Mouse (Mus musculus): ENCODE measurements at regions not wholly inside any gene's neighbourhood (a gene's known extent, or its start where the extent isn't known, plus 50 kb on each side); places are given as distances from the start of the nearest gene placed in this dataset.

DNA sequence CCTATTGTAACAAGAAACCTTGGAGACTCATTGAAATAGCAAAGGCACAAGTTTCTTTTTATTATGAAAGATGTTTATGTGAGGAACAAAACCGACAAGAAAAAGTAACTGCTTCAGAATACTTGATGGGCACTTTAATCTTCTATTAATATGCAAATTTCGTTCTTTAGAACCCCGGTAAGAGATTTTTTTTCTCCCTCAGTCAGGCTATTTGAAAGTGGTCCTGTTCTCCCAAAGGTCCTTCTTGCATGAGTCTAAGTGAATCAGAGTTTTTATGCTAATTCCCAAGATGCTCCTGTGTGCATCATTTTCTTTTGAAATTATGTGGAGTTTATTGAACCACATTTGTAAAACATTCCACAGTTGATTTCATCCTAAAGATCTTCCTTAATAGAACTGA is 633.1 kb downstream of the Efna5 start:
- Histone ChIP-seq H3K9ac (no peak overlapping the region), H3K27ac (no peak overlapping the region), H3K9me3 (no peaks in the 10 kb centered on the region), H3K36me3 (no peaks in the 10 kb centered on the region), H3K4me3 (no peak overlapping the region), H3K4me1 (replicated peaks) (no peaks in the 10 kb centered on the region), H3K4me2 (no peak overlapping the region), H3K27me3 (no peaks in the 10 kb centered on the region)
- WGBS: 14% methylated on average over 3 of the region's 3 CpGs
- ATAC-seq (ENCODE audit: low FRiP score): no peak

GRCm38 (mm10) chr17:62246650-62247049 is 634.5 kb downstream of the Efna5 start:
- whole genome bisulfite sequencing: 22% methylated on average over 4 of the region's 4 CpGs
- H3K27ac ChIP-seq: no peak overlapping the region
- H3K4me1 ChIP-seq (replicated peaks): no peaks in the 10 kb centered on the region
- H3K36me3 ChIP-seq: no peaks in the 10 kb centered on the region
- no peak overlapping the region for H3K4me3 ChIP-seq
- no peak for ATAC-seq (ENCODE audit: low FRiP score)
- no peak overlapping the region for H3K4me2 ChIP-seq
- no peaks in the 10 kb centered on the region for H3K9me3 ChIP-seq
- no peaks in the 10 kb centered on the region for H3K27me3 ChIP-seq
- H3K9ac ChIP-seq: no peak overlapping the region

- H3K27ac ChIP-seq: no peak overlapping the region
- no peaks in the 10 kb centered on the region for H3K36me3 ChIP-seq
- H3K9me3 ChIP-seq: no peaks in the 10 kb centered on the region
- H3K4me3 ChIP-seq: no peak overlapping the region
- no peak for ATAC-seq (ENCODE audit: low FRiP score)
- no peak overlapping the region for H3K4me2 ChIP-seq
- no peak overlapping the region for H3K9ac ChIP-seq
- no peaks in the 10 kb centered on the region for H3K27me3 ChIP-seq
- H3K4me1 ChIP-seq (replicated peaks): no peaks in the 10 kb centered on the region
These were observed 650.2 kb downstream of the Efna5 start for GRCm38 (mm10) chr17:62230939-62231338.

- H3K27ac ChIP-seq: no peak overlapping the region
- no peaks in the 10 kb centered on the region for H3K9me3 ChIP-seq
- no peaks in the 10 kb centered on the region for H3K27me3 ChIP-seq
- 89% methylated on average over 9 of the region's 9 CpGs for WGBS
- no peak overlapping the region for H3K4me3 ChIP-seq
- no peak overlapping the region for H3K4me2 ChIP-seq
- no peak for ATAC-seq (ENCODE audit: low FRiP score)
- no peaks in the 10 kb centered on the region for H3K4me1 ChIP-seq (replicated peaks)
- H3K36me3 ChIP-seq: no peaks in the 10 kb centered on the region
- no peak overlapping the region for H3K9ac ChIP-seq
These were observed 670.6 kb downstream of the Efna5 start for GRCm38 (mm10) chr17:62210441-62211025.

DNA sequence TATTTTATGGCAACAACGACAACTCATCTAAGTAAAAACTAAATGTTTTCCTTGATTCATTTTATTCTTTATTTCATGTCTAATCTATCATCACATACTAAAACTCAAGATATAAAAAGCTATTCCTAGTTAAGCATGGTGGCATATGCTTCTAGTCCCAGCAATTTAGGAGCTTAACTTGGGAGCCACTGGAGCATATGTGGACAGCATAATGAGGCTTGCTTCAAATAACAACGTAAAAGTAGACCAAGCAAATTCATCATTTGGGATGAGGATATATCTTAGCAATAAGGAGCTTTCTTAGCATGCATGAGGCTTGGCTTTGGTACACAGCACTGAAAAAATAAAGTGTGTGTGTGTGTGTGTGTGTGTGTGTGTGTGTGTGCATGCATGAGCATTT is 678.5 kb downstream of the Efna5 start:
- Histone ChIP-seq H3K9ac (no peak overlapping the region), H3K4me1 (replicated peaks) (no peaks in the 10 kb centered on the region), H3K27me3 (no peaks in the 10 kb centered on the region), H3K9me3 (no peaks in the 10 kb centered on the region), H3K27ac (no peak overlapping the region), H3K4me3 (no peak overlapping the region), H3K36me3 (no peaks in the 10 kb centered on the region), H3K4me2 (no peak overlapping the region)
- WGBS: 91% methylated on average over 2 of the region's 2 CpGs
- no peak for ATAC-seq (ENCODE audit: low FRiP score)

DNA sequence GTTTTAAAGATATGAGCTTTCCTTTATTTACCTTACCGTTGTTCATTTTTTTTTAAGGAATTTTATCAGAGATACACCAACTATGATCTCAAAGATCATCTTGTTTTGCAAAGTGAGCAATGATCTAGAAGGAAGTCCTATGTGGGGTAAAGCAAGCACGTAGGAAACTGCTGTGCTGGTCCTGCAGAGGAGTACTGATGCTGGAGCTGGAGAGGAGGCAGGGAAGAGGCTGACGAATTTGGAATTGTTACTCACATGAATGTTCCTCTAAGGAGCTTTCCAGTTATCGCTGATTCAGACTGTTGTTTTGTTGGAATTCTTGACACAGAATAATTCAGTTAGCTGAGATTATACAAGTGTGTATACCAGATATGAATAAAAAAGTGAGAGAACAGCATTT is 680.6 kb downstream of the Efna5 start:
- no peak overlapping the region for H3K4me3 ChIP-seq

GRCm38 (mm10) chr17:62199559-62199958 is 681.6 kb downstream of the Efna5 start:
- Histone ChIP-seq H3K4me1 (replicated peaks) (no peaks in the 10 kb centered on the region), H3K9me3 (no peaks in the 10 kb centered on the region), H3K4me3 (no peak overlapping the region), H3K9ac (no peak overlapping the region), H3K4me2 (no peak overlapping the region), H3K27ac (no peak overlapping the region), H3K27me3 (no peaks in the 10 kb centered on the region), H3K36me3 (no peaks in the 10 kb centered on the region)
- WGBS: 86% methylated on average over 6 of the region's 6 CpGs
- ATAC-seq (ENCODE audit: low FRiP score): no peak

More for the DNA sequence above, 680.6 kb downstream of the Efna5 start:
- no peaks in the 10 kb centered on the region for H3K27me3 ChIP-seq
- ATAC-seq (ENCODE audit: low FRiP score): no peak
- no peak overlapping the region for H3K4me2 ChIP-seq
- no peaks in the 10 kb centered on the region for H3K4me1 ChIP-seq (replicated peaks)
- no peaks in the 10 kb centered on the region for H3K9me3 ChIP-seq
- no peak overlapping the region for H3K27ac ChIP-seq
- H3K36me3 ChIP-seq: no peaks in the 10 kb centered on the region
- H3K9ac ChIP-seq: no peak overlapping the region
- WGBS: 86% methylated on average over 4 of the region's 4 CpGs

- Histone ChIP-seq H3K27me3 (no peaks in the 10 kb centered on the region), H3K27ac (no peak overlapping the region), H3K4me3 (no peak overlapping the region), H3K4me2 (no peak overlapping the region), H3K9ac (no peak overlapping the region), H3K36me3 (no peaks in the 10 kb centered on the region), H3K4me1 (replicated peaks) (no peaks in the 10 kb centered on the region), H3K9me3 (no peaks in the 10 kb centered on the region)
- ATAC-seq (ENCODE audit: low FRiP score): no peak
- WGBS: 54% methylated on average over 2 of the region's 2 CpGs
These were observed 702.4 kb downstream of the Efna5 start for GRCm38 (mm10) chr17:62178612-62179210.

DNA sequence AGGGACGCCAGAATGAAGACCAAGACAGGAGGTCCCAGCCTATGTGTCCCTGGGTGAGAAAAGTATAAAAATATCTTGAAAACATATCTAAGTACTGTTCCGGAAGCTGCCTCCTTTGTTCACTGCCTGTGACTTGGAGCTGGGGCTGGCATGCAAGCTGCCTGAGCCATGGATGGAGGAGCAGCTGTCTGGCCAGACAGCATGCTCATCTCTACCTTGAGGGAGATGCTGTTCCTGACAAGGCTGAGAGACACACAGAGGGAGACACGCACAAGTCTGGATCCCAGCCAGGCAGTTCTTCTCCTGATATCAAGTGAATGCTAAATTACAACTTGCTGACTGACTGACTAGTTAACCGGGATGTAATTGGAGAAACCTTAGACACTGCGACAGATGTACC is 704.8 kb downstream of the Efna5 start:
- H3K9ac ChIP-seq: no peak overlapping the region
- no peak for ATAC-seq (ENCODE audit: low FRiP score)
- H3K4me3 ChIP-seq: no peak overlapping the region
- no peaks in the 10 kb centered on the region for H3K9me3 ChIP-seq
- no peaks in the 10 kb centered on the region for H3K4me1 ChIP-seq (replicated peaks)
- H3K27me3 ChIP-seq: no peaks in the 10 kb centered on the region
- no peak overlapping the region for H3K4me2 ChIP-seq
- no peaks in the 10 kb centered on the region for H3K36me3 ChIP-seq
- WGBS: 80% methylated on average over 5 of the region's 5 CpGs
- no peak overlapping the region for H3K27ac ChIP-seq

DNA sequence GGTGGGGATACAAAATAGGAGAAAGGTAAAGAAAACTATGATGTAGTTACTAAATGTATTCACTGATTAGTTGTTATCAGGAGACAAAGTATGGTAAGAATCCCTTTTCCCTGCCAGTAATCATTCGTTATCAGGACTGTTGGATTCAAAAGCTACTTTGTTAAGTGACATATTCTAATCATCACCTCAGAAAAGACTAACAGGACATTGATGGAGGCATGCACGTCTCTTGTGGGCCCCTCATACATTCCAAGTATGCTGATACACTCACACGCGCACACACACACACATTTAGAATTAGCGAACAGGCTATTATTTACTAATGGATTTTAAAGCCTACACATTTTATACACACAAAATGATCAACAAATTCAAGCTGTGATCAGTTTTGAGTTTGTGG is 708.8 kb downstream of the Efna5 start:
- Histone ChIP-seq H3K4me1 (replicated peaks) (no peaks in the 10 kb centered on the region), H3K36me3 (no peaks in the 10 kb centered on the region), H3K27me3 (no peaks in the 10 kb centered on the region), H3K27ac (no peak overlapping the region), H3K9me3 (no peaks in the 10 kb centered on the region), H3K9ac (no peak overlapping the region), H3K4me3 (no peak overlapping the region), H3K4me2 (no peak overlapping the region)
- no peak for ATAC-seq (ENCODE audit: low FRiP score)
- 85% methylated on average over 5 of the region's 5 CpGs for WGBS

GRCm38 (mm10) chr17:62171532-62171931 is 709.6 kb downstream of the Efna5 start:
- no peak for ATAC-seq (ENCODE audit: low FRiP score)
- H3K9me3 ChIP-seq: no peaks in the 10 kb centered on the region
- H3K4me1 ChIP-seq (replicated peaks): no peaks in the 10 kb centered on the region
- H3K9ac ChIP-seq: no peak overlapping the region
- no peak overlapping the region for H3K27ac ChIP-seq
- 86% methylated on average over 4 of the region's 4 CpGs for WGBS
- no peaks in the 10 kb centered on the region for H3K27me3 ChIP-seq
- no peak overlapping the region for H3K4me3 ChIP-seq
- H3K4me2 ChIP-seq: no peak overlapping the region
- no peaks in the 10 kb centered on the region for H3K36me3 ChIP-seq

DNA sequence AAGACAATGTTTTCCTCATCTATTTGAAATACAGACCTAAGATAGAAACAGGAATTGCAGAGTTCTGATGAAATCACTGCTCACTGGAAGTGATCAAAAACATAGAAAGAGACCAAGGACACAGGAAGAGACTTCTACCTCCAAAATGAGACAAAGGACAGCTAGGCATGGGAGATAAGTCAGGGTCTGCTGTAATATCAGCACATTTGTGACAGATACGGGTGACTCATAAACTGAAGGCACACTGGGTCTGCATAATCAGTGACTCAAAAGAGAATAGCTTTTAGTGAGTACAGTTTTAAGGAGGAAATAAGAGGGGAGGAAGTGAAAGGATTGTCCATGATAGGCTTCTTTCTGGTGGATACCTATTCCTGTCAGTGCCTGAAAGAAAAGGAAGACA is 719.7 kb downstream of the Efna5 start:
- no peaks in the 10 kb centered on the region for H3K27me3 ChIP-seq
- no peak overlapping the region for H3K9ac ChIP-seq
- no peaks in the 10 kb centered on the region for H3K4me1 ChIP-seq (replicated peaks)
- H3K4me2 ChIP-seq: no peak overlapping the region
- no peak overlapping the region for H3K4me3 ChIP-seq
- H3K9me3 ChIP-seq: no peaks in the 10 kb centered on the region
- no peaks in the 10 kb centered on the region for H3K36me3 ChIP-seq
- 89% methylated on average over 1 of the region's 1 CpGs for WGBS
- H3K27ac ChIP-seq: no peak overlapping the region
- ATAC-seq (ENCODE audit: low FRiP score): no peak

DNA sequence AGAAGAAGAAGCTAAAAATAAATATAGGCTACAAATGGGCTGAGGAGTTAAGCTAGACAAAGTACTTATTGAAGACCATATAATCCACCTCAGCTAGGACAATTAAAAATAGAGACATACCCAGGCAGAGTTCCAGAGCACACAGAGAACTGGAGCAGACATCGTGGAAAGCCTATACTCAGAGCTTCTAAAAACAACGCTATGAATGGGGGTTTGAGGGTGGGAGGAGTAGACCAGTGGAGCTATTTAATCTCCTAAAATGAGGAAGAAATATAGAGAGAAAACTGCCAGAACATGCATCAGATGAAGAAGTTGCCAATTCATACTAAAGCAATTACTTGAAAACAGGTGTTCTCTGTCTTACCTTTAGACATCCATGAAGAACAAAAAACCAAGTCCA is 720.8 kb downstream of the Efna5 start:
- H3K27ac ChIP-seq: no peak overlapping the region
- no peak for ATAC-seq (ENCODE audit: low FRiP score)
- 77% methylated on average over 2 of the region's 2 CpGs for WGBS
- no peaks in the 10 kb centered on the region for H3K27me3 ChIP-seq
- no peak overlapping the region for H3K4me2 ChIP-seq
- no peak overlapping the region for H3K9ac ChIP-seq
- no peaks in the 10 kb centered on the region for H3K9me3 ChIP-seq
- no peaks in the 10 kb centered on the region for H3K4me1 ChIP-seq (replicated peaks)
- no peaks in the 10 kb centered on the region for H3K36me3 ChIP-seq
- no peak overlapping the region for H3K4me3 ChIP-seq
